Mouse (Mus musculus): ENCODE measurements around the gene Fam120a. TPM values are rescaled to one million over a fixed set of nuclear protein-coding genes. Genes with fewer than 3 reads are reported as not detected.

Gene Fam120a
- polyA plus RNA-seq, 1 experiment from 2014 or later = 9.8 TPM

DNA sequence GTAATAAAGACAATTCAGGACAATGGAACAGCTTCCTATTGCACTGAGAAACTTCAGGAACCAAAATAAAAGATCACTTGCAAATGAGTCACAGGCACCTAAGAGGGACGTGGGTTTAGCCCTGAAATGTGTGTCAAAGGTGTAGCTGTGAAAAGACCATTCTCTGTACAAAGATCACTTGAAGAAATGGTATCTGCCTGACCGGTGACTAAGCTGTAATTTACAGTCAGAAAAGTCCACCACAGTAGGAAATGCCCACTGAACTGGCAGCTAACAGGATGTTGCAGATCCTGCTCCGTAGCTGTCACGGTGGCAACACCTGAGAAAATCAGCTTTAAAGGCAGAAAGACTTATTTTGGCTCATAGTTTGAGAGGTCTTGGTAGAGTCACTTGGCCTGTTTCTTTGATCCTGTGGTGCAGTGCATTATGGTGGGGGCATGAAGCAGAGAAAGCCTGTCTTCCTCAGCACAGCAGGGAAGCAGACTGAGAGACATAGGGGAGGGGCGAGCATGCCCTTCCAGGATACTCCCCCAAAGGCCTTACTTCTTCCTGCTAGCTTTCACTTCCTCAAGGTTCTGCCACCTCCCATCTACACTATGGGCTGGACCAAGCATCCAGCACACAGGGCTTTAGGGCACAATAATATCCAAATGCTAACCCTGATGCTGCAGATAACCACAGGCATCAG lies 125.8 kb downstream of the Fam120a start:
- WGBS = 71% methylated on average over 5 of the region's 5 CpGs
- H3K27me3 ChIP-seq (replicated peaks; ENCODE audit: control insufficient read depth, insufficient read depth, low read length) = no peaks in the 10 kb centered on the region
- ATAC-seq = peak; percentile 35; the same call in 1 of the 2 replicates
- no peak overlapping the region for H3K27ac ChIP-seq (ENCODE audit: low read depth, low read length)
- no peak overlapping the region for H3K4me2 ChIP-seq (ENCODE audit: low read length)
- H3K4me1 ChIP-seq (ENCODE audit: control insufficient read depth, insufficient read depth, low read depth, low read length) = no peaks in the 10 kb centered on the region
- no peaks in the 10 kb centered on the region for H3K9me3 ChIP-seq (ENCODE audit: control insufficient read depth, low read length)
- H3K9ac ChIP-seq (ENCODE audit: low read depth, low read length) = no peak overlapping the region
- no peak overlapping the region for H3K4me3 ChIP-seq (ENCODE audit: low read length)
- no peaks in the 10 kb centered on the region for H3K36me3 ChIP-seq (ENCODE audit: control insufficient read depth, insufficient read depth, low read length)

DNA sequence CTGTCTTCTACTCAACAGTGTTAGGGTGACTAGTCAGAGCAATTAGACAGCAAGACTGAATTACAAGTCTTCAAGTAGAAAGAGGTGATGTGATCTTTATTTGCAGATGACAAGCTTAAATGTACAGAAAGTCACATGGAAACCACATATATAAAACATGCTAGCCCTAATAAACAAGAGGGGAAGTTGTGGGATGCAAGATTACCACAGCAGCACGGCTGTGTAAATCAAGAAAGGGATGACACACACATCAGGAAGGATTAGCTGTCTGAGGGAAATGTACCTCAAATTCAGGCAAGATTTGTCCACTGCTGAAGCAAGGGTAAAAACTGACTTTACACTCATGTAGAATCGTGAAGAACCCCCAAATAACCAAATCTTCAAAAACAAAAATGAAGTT lies 129.5 kb downstream of the Fam120a start:
- no peak overlapping the region for H3K9ac ChIP-seq (ENCODE audit: low read depth, low read length)
- no peak overlapping the region for H3K4me3 ChIP-seq (ENCODE audit: low read length)
- no peak for ATAC-seq
- H3K27ac ChIP-seq (ENCODE audit: low read depth, low read length) = no peak overlapping the region
- H3K4me1 ChIP-seq (ENCODE audit: control insufficient read depth, insufficient read depth, low read depth, low read length) = no peaks in the 10 kb centered on the region
- H3K36me3 ChIP-seq (ENCODE audit: control insufficient read depth, insufficient read depth, low read length) = no peaks in the 10 kb centered on the region
- no peaks in the 10 kb centered on the region for H3K9me3 ChIP-seq (ENCODE audit: control insufficient read depth, low read length)
- H3K4me2 ChIP-seq (ENCODE audit: low read length) = no peak overlapping the region
- 95% methylated on average over 2 of the region's 2 CpGs for WGBS
- no peaks in the 10 kb centered on the region for H3K27me3 ChIP-seq (replicated peaks; ENCODE audit: control insufficient read depth, insufficient read depth, low read length)

DNA sequence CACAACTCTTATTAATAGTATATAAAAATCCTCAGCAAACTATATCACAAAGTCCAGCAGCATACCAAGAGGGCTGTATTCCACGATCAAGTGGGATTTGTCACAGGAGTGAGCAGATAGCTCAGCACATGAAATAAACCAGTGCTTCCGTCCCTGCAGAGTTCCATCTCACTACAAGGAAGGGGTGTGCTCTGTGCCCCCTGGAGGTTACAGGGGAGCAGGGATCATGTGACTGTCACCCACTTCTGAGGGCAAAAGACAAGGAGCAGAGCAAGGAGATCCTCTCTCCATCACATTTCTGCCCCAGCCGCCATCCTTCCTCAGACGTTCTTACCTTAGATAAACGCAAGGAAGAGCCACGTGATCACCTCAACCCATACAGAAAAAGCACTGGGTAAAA lies 130.3 kb downstream of the Fam120a start:
- no peaks in the 10 kb centered on the region for H3K4me1 ChIP-seq (ENCODE audit: control insufficient read depth, insufficient read depth, low read depth, low read length)
- H3K9ac ChIP-seq (ENCODE audit: low read depth, low read length) = no peak overlapping the region
- ATAC-seq = no peak
- no peak overlapping the region for H3K4me2 ChIP-seq (ENCODE audit: low read length)
- no peak overlapping the region for H3K27ac ChIP-seq (ENCODE audit: low read depth, low read length)
- H3K9me3 ChIP-seq (ENCODE audit: control insufficient read depth, low read length) = no peaks in the 10 kb centered on the region
- no peaks in the 10 kb centered on the region for H3K36me3 ChIP-seq (ENCODE audit: control insufficient read depth, insufficient read depth, low read length)
- H3K4me3 ChIP-seq (ENCODE audit: low read length) = no peak overlapping the region
- WGBS = 95% methylated on average over 6 of the region's 6 CpGs
- H3K27me3 ChIP-seq (replicated peaks; ENCODE audit: control insufficient read depth, insufficient read depth, low read length) = no peaks in the 10 kb centered on the region

DNA sequence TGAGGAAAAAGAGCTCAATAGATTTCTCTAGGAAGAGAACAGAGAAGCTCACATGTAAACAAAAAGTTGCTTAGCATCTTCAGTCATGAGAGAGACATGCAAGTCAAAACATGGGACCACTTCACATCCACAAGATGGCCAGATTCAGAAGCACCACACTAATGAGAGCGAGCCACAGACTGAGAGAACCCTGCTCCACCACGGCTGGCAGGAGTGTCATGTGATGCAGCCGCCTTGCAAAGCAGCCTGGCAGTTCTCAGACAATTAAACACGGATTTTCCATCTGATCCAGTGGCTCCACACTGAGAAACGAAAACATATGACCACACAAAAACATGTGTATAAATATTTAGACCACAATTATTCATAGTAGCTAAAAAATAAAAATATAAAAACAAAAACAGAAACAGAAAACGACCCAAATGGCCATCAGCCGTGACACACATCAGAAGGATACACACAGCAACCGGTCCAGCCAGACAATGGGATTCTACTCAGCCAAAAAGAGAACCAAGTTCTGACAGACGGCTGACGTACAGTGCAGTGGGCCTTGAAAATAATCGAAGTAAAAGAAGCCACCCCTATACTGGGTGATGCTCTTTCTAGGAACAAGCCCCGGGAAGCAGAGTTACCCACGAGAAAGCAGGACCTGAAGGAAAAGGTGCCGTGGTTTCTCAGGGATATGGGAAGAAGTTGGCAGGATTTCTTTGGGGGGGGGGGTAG lies 137.1 kb downstream of the Fam120a start:
- Histone ChIP-seq H3K9ac (ENCODE audit: low read depth, low read length) (no peak overlapping the region), H3K36me3 (ENCODE audit: control insufficient read depth, insufficient read depth, low read length) (peaks cover 18% of the 10 kb centered on the region), H3K4me2 (ENCODE audit: low read length) (no peak overlapping the region), H3K9me3 (ENCODE audit: control insufficient read depth, low read length) (no peaks in the 10 kb centered on the region), H3K27me3 (replicated peaks; ENCODE audit: control insufficient read depth, insufficient read depth, low read length) (no peaks in the 10 kb centered on the region), H3K4me1 (ENCODE audit: control insufficient read depth, insufficient read depth, low read depth, low read length) (no peaks in the 10 kb centered on the region; the same call in 1 of the 2 replicates), H3K4me3 (ENCODE audit: low read length) (no peak overlapping the region), H3K27ac (ENCODE audit: low read depth, low read length) (peak overlapping the region; percentile 55)
- ATAC-seq = peak; percentile 76
- 60% methylated on average over 14 of the region's 14 CpGs for WGBS

DNA sequence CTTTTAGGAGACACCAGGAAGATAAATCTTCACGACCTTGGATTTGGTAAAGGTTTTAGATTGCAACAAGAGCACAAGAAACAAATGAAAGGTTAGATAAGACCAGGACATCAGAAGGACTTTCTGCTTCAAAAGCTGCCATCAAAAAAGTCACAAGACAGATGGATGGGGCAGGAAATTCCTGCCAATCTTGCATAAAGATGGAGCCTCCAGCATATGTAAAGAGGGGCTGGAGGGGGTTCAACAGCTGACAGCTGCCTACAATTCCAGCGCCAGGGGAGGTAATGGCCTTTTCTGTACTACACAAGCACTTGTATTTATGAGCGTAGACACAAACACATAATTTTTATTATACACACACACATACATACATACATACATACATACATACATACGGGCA lies 138.0 kb downstream of the Fam120a start:
- no peaks in the 10 kb centered on the region for H3K9me3 ChIP-seq (ENCODE audit: control insufficient read depth, low read length)
- no peaks in the 10 kb centered on the region for H3K27me3 ChIP-seq (replicated peaks; ENCODE audit: control insufficient read depth, insufficient read depth, low read length)
- no peaks in the 10 kb centered on the region; the same call in 1 of the 2 replicates for H3K4me1 ChIP-seq (ENCODE audit: control insufficient read depth, insufficient read depth, low read depth, low read length)
- H3K27ac ChIP-seq (ENCODE audit: low read depth, low read length) = no peak overlapping the region
- H3K36me3 ChIP-seq (ENCODE audit: control insufficient read depth, insufficient read depth, low read length) = peaks cover 24% of the 10 kb centered on the region
- no peak for ATAC-seq
- H3K9ac ChIP-seq (ENCODE audit: low read depth, low read length) = no peak overlapping the region
- WGBS = 76% methylated on average over 4 of the region's 4 CpGs
- H3K4me2 ChIP-seq (ENCODE audit: low read length) = no peak overlapping the region
- no peak overlapping the region for H3K4me3 ChIP-seq (ENCODE audit: low read length)

Other genes starting within 250 kb of the Fam120a start
- 6.1 and 7.2 TPM in 2 replicates for gene Phf2, start 96.9 kb downstream of the Fam120a start, polyA plus RNA-seq (2015; fragmentation: Nextera tagmentation; extraction: Ambion mirVana)
- 15.6 and 17.9 TPM in 2 replicates for gene Wnk2, start 180.0 kb upstream of the Fam120a start, polyA plus RNA-seq (2015; fragmentation: Nextera tagmentation; extraction: Ambion mirVana)
- 35.5 and 40.2 TPM in 2 replicates for gene Ninj1, start 219.5 kb upstream of the Fam120a start, polyA plus RNA-seq (2015; fragmentation: Nextera tagmentation; extraction: Ambion mirVana)
- 37.7 and 38.8 TPM in 2 replicates for gene Card19, start 248.0 kb upstream of the Fam120a start, polyA plus RNA-seq (2015; fragmentation: Nextera tagmentation; extraction: Ambion mirVana)

Measured in hindbrain, embryonic 16.5 days (tissue).